Mouse (Mus musculus) ES-Bruce4 (cell line): ENCODE data around the gene Gm12185. TPM values are rescaled to one million over a fixed set of nuclear protein-coding genes. Genes with fewer than 3 reads are reported as not detected.
"Not testable (repeated sequence)": the region's sequence is repeated elsewhere in the genome, so short reads cannot be mapped to it uniquely, and the experiment has no call there.

ENCODE experiments used
- H3K27ac ChIP-seq: 2 replicates; pipeline ENCODE4 v1.5.1; 2012; ENCODE audit warnings: low read length, inconsistent platforms; ENCODE audit not compliant: insufficient read depth
- H3K27me3 ChIP-seq: 2 replicates; pipeline ENCODE4 v1.6.1; 2012; ENCODE audit warnings: mild to moderate bottlenecking, low read length, inconsistent platforms; ENCODE audit not compliant: control insufficient read depth, poor library complexity, insufficient read depth, severe bottlenecking
- H3K36me3 ChIP-seq: 2 replicates; pipeline ENCODE4 v1.6.1; 2012; ENCODE audit warnings: inconsistent platforms, mild to moderate bottlenecking, low read length, moderate library complexity; ENCODE audit not compliant: control insufficient read depth, poor library complexity, insufficient read depth, severe bottlenecking
- H3K4me1 ChIP-seq: one replicate; pipeline ENCODE4 v1.8.1; 2011; ENCODE audit warnings: low read length; ENCODE audit not compliant: control insufficient read depth, insufficient read depth
- H3K4me3 ChIP-seq: 2 replicates; pipeline ENCODE4 v1.5.1; 2011; ENCODE audit warnings: low read depth, mild to moderate bottlenecking, low read length
- H3K9ac ChIP-seq: 2 replicates; pipeline ENCODE4 v1.6.1; 2012; ENCODE audit warnings: low read depth, mild to moderate bottlenecking, inconsistent platforms; ENCODE audit not compliant: poor library complexity, severe bottlenecking
- H3K9me3 ChIP-seq: replicated peaks from 2 replicates; pipeline ENCODE4 v1.6.1; 2012; ENCODE audit warnings: mild to moderate bottlenecking, low read length, inconsistent platforms; ENCODE audit not compliant: control insufficient read depth, poor library complexity, insufficient read depth, severe bottlenecking
- CTCF ChIP-seq: IDR thresholded peaks from one replicate; pipeline ENCODE4 v1.8.1; 2011; ENCODE audit warnings: low read depth, low read length
- EP300 ChIP-seq: IDR thresholded peaks from 2 replicates; pipeline ENCODE4 v1.6.1; 2011; ENCODE audit warnings: low read depth, low read length; ENCODE audit not compliant: insufficient read depth
- POLR2A ChIP-seq: IDR thresholded peaks from one replicate; pipeline ENCODE4 v1.8.1; 2011; ENCODE audit warnings: low read length; ENCODE audit not compliant: insufficient read depth
- polyA plus RNA-seq: library from polyadenylated mRNA; stranded (reverse); fragments of >200 nt; gene quantifications from 2 replicates; pipeline ENCODE4 v1.2.4, GENCODE M21; 2011; ENCODE audit warnings: low read depth; ENCODE audit not compliant: missing spikeins, insufficient read depth, insufficient read length

Gene Gm12185
- polyA plus RNA-seq, 1 experiment = not detected

- Histone ChIP-seq H3K9ac (no peak overlapping the region), H3K4me1 (no peaks in the 10 kb centered on the region), H3K27ac (no peak overlapping the region), H3K27me3 (no peaks in the 10 kb centered on the region), H3K9me3 (no peaks in the 10 kb centered on the region), H3K36me3 (no peaks in the 10 kb centered on the region), H3K4me3 (no peak overlapping the region)
- TF ChIP-seq EP300 (no peak), POLR2A (no peak), CTCF (no peak)
Measured at GRCm38 (mm10) chr11:48898812-48899431, 93.1 kb downstream of the Gm12185 start.

- TF ChIP-seq CTCF = no peak
- TF ChIP-seq EP300 = no peak
- no peak for TF ChIP-seq POLR2A
- H3K4me3 ChIP-seq = no peak overlapping the region
- H3K36me3 ChIP-seq = no peaks in the 10 kb centered on the region
- H3K27ac ChIP-seq = no peak overlapping the region
- H3K4me1 ChIP-seq = no peaks in the 10 kb centered on the region
- 0 out of 2 replicates have a peak, but pooled peaks cover 3% of the 10 kb centered on the region for H3K27me3 ChIP-seq
- H3K9me3 ChIP-seq = no peaks in the 10 kb centered on the region
- H3K9ac ChIP-seq = no peak overlapping the region
Measured at GRCm38 (mm10) chr11:48876680-48877079, 115.3 kb downstream of the Gm12185 start.

- not testable (repeated sequence) for H3K27ac ChIP-seq, H3K4me3 ChIP-seq, H3K9ac ChIP-seq, H3K4me1 ChIP-seq, H3K9me3 ChIP-seq, H3K27me3 ChIP-seq, H3K36me3 ChIP-seq
Measured at GRCm38 (mm10) chr11:48875343-48875837, 116.6 kb downstream of the Gm12185 start.

DNA sequence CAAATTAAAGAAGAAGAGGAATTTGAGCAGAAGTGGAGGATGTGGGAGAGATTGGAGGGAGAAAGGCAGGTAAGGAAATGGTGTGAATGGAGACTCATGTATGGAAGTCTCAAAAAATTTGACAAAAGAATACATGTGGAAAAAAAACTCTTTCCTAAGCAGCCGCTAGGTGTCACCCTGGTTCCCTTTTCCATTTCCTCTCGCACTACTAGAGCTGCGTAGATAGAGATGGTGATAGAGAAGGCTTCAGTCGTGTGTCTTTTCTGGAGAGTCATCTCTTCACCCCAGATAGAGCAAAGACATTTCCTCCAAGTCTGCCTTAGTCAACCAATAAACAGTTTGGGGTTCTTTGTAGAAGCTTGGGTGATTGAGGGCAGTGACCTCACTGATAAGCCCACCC is 117.6 kb downstream of the Gm12185 start:
- no peak for TF ChIP-seq POLR2A
- TF ChIP-seq EP300 = no peak
- TF ChIP-seq CTCF = no peak
- Histone ChIP-seq H3K36me3 (no peaks in the 10 kb centered on the region), H3K4me3 (no peak overlapping the region), H3K27me3 (0 out of 2 replicates have a peak, but pooled peaks cover 2% of the 10 kb centered on the region), H3K9ac (no peak overlapping the region), H3K9me3 (no peaks in the 10 kb centered on the region), H3K27ac (no peak overlapping the region), H3K4me1 (no peaks in the 10 kb centered on the region)

DNA sequence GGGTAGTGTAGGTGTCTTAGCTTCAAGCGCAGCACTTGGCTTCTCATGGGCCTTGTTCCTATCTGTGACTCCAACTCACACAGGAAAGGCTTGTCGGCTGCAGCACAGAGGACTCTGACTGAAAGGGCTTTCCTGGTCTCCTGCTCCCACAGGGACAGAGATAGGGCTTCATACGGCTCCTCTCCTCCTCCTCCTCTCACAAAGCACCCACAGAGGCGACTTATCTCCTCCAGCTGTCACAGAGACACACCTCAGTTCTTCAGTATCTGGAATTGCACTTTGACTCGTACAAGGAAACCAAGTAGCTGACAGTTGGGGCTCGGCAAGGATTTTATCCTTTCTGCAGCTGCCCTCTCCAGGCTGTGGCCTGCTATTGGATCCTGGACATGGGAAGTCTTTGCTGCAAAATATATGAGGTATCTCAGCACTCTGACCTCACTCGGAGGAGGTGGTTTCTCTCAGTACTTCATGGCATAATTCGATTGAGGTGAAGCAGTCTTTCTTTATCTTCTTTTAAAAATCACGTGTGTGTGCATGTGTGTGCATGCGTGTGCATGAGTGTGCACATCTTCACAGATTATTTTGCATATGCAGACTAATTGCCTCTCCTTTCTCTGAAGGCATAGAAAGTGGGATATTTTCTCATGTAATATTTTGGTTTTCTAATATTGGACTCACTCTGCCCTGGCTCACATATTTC is 118.3 kb downstream of the Gm12185 start:
- no peak for TF ChIP-seq EP300
- no peak for TF ChIP-seq POLR2A
- Histone ChIP-seq H3K4me1 (no peaks in the 10 kb centered on the region), H3K4me3 (no peak overlapping the region), H3K27me3 (0 out of 2 replicates have a peak, but pooled peaks cover 2% of the 10 kb centered on the region), H3K9ac (no peak overlapping the region), H3K36me3 (no peaks in the 10 kb centered on the region), H3K9me3 (no peaks in the 10 kb centered on the region), H3K27ac (no peak overlapping the region)

DNA sequence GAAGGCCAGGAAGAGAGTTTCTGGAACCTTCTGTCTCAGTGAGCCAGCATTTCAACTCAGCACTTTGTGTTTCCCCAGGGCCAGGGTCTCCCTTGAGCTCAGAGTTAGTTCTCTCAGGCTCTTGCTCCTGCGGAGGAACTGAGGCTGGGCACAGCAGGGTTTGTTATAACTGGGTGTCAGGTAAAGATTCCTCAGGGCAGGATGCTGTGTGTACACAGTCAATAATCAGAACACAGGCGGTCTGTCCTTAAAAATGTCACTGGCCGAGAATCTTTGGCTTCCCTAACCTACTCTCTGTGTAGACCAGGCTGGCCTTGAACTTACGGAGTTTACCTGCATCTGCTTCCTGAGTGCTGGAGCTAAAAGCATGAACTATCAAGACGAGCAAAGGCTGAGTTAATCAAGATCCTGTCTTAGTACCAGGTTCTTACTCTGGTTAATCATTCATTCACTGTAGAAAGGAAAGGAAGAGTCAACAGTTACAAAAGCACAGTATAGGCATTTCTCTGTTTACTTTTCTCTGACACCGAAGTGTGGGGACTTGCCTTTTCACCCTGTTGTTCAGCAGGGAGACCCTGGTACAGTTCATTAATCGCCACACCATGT is 119.2 kb downstream of the Gm12185 start:
- no peaks in the 10 kb centered on the region for H3K4me1 ChIP-seq
- H3K4me3 ChIP-seq = no peak overlapping the region
- H3K27me3 ChIP-seq = 0 out of 2 replicates have a peak, but pooled peaks cover 2% of the 10 kb centered on the region
- TF ChIP-seq POLR2A (no peak), CTCF (no peak), EP300 (no peak)
- no peak overlapping the region for H3K9ac ChIP-seq
- H3K27ac ChIP-seq = no peak overlapping the region
- no peaks in the 10 kb centered on the region for H3K9me3 ChIP-seq
- H3K36me3 ChIP-seq = no peaks in the 10 kb centered on the region
